Mouse (Mus musculus): ENCODE data around the gene Ugt2a1. TPM values are rescaled to one million over a fixed set of nuclear protein-coding genes. Genes with fewer than 3 reads are reported as not detected.
"Not testable (repeated sequence)": the region's sequence is repeated elsewhere in the genome, so short reads cannot be mapped to it uniquely, and the experiment has no call there.

Gene Ugt2a1
- polyA plus RNA-seq, 1 experiment from 2014 or later: not detected

- not testable (repeated sequence) for H3K4me2 ChIP-seq (ENCODE audit: low read length); H3K9ac ChIP-seq (ENCODE audit: low read depth, low read length); H3K9me3 ChIP-seq (replicated peaks; ENCODE audit: control insufficient read depth, low read length, poor library complexity, severe bottlenecking); H3K27me3 ChIP-seq (ENCODE audit: control insufficient read depth, insufficient read depth, low read depth, low read length); ATAC-seq; H3K4me1 ChIP-seq (ENCODE audit: control insufficient read depth, insufficient read depth, low read length); H3K36me3 ChIP-seq (ENCODE audit: control insufficient read depth, insufficient read depth, low read length); H3K4me3 ChIP-seq (ENCODE audit: low read depth, low read length); H3K27ac ChIP-seq (ENCODE audit: low read length)
- 92% methylated on average over 1 of the region's 1 CpGs for WGBS
Observed at GRCm38 (mm10) chr5:87486706-87487105, 4.0 kb downstream of the Ugt2a1 start, which contains the start of gene Gm43638. Gene Gm43638, minus strand, starts transcription at chr5:87486806.

GRCm38 (mm10) chr5:87482160-87482559 is 8.5 kb downstream of the Ugt2a1 start, which contains the start of gene Ugt2a2:
Gene Ugt2a2, minus strand, starts transcription at chr5:87482260.
- WGBS: 82% methylated on average over 5 of the region's 5 CpGs
- no peak within 1 kb of the TSS for H3K9ac ChIP-seq (ENCODE audit: low read depth, low read length)
- H3K36me3 ChIP-seq (ENCODE audit: control insufficient read depth, insufficient read depth, low read length): no peaks in the 10 kb centered on the region
- no peaks in the 10 kb centered on the region for H3K9me3 ChIP-seq (replicated peaks; ENCODE audit: control insufficient read depth, low read length, poor library complexity, severe bottlenecking)
- H3K4me3 ChIP-seq (ENCODE audit: low read depth, low read length): no peak within 1 kb of the TSS
- no peaks in the 10 kb centered on the region for H3K4me1 ChIP-seq (ENCODE audit: control insufficient read depth, insufficient read depth, low read length)
- ATAC-seq: no peak
- no peak within 1 kb of the TSS for H3K27ac ChIP-seq (ENCODE audit: low read length)
- H3K27me3 ChIP-seq (ENCODE audit: control insufficient read depth, insufficient read depth, low read depth, low read length): no peaks in the 10 kb centered on the region
- no peak within 1 kb of the TSS for H3K4me2 ChIP-seq (ENCODE audit: low read length)

GRCm38 (mm10) chr5:87458810-87459209 is 31.9 kb downstream of the Ugt2a1 start:
- H3K27ac ChIP-seq (ENCODE audit: low read length): no peak overlapping the region
- 7% methylated on average over 1 of the region's 1 CpGs for WGBS

GRCm38 (mm10) chr5:87457701-87458100 is 33.0 kb downstream of the Ugt2a1 start:
- H3K36me3 ChIP-seq (ENCODE audit: control insufficient read depth, insufficient read depth, low read length): no peaks in the 10 kb centered on the region
- no peak for ATAC-seq
- no peak overlapping the region for H3K4me2 ChIP-seq (ENCODE audit: low read length)

More at GRCm38 (mm10) chr5:87458810-87459209, 31.9 kb downstream of the Ugt2a1 start:
- Histone ChIP-seq H3K4me1 (ENCODE audit: control insufficient read depth, insufficient read depth, low read length) (no peaks in the 10 kb centered on the region), H3K4me2 (ENCODE audit: low read length) (no peak overlapping the region), H3K4me3 (ENCODE audit: low read depth, low read length) (no peak overlapping the region), H3K27me3 (ENCODE audit: control insufficient read depth, insufficient read depth, low read depth, low read length) (no peaks in the 10 kb centered on the region), H3K36me3 (ENCODE audit: control insufficient read depth, insufficient read depth, low read length) (no peaks in the 10 kb centered on the region), H3K9ac (ENCODE audit: low read depth, low read length) (no peak overlapping the region), H3K9me3 (replicated peaks; ENCODE audit: control insufficient read depth, low read length, poor library complexity, severe bottlenecking) (no peaks in the 10 kb centered on the region)
- ATAC-seq: no peak

GRCm38 (mm10) chr5:87456216-87456850 is 34.3 kb downstream of the Ugt2a1 start:
- H3K4me3 ChIP-seq (ENCODE audit: low read depth, low read length): no peak overlapping the region
- 97% methylated on average over 3 of the region's 3 CpGs for WGBS
- no peak for ATAC-seq

More at GRCm38 (mm10) chr5:87457701-87458100, 33.0 kb downstream of the Ugt2a1 start:
- H3K4me1 ChIP-seq (ENCODE audit: control insufficient read depth, insufficient read depth, low read length): no peaks in the 10 kb centered on the region
- H3K27me3 ChIP-seq (ENCODE audit: control insufficient read depth, insufficient read depth, low read depth, low read length): no peaks in the 10 kb centered on the region
- no peak overlapping the region for H3K27ac ChIP-seq (ENCODE audit: low read length)
- no peaks in the 10 kb centered on the region for H3K9me3 ChIP-seq (replicated peaks; ENCODE audit: control insufficient read depth, low read length, poor library complexity, severe bottlenecking)
- H3K9ac ChIP-seq (ENCODE audit: low read depth, low read length): no peak overlapping the region
- H3K4me3 ChIP-seq (ENCODE audit: low read depth, low read length): no peak overlapping the region

GRCm38 (mm10) chr5:87455519-87455918 is 35.2 kb downstream of the Ugt2a1 start:
- Histone ChIP-seq H3K4me3 (ENCODE audit: low read depth, low read length) (no peak overlapping the region), H3K27ac (ENCODE audit: low read length) (no peak overlapping the region), H3K36me3 (ENCODE audit: control insufficient read depth, insufficient read depth, low read length) (no peaks in the 10 kb centered on the region), H3K27me3 (ENCODE audit: control insufficient read depth, insufficient read depth, low read depth, low read length) (no peaks in the 10 kb centered on the region), H3K4me2 (ENCODE audit: low read length) (no peak overlapping the region), H3K9me3 (replicated peaks; ENCODE audit: control insufficient read depth, low read length, poor library complexity, severe bottlenecking) (no peaks in the 10 kb centered on the region), H3K9ac (ENCODE audit: low read depth, low read length) (no peak overlapping the region), H3K4me1 (ENCODE audit: control insufficient read depth, insufficient read depth, low read length) (no peaks in the 10 kb centered on the region)
- ATAC-seq: no peak

More at GRCm38 (mm10) chr5:87456216-87456850, 34.3 kb downstream of the Ugt2a1 start:
- Histone ChIP-seq H3K9me3 (replicated peaks; ENCODE audit: control insufficient read depth, low read length, poor library complexity, severe bottlenecking) (no peaks in the 10 kb centered on the region), H3K27ac (ENCODE audit: low read length) (no peak overlapping the region), H3K27me3 (ENCODE audit: control insufficient read depth, insufficient read depth, low read depth, low read length) (no peaks in the 10 kb centered on the region), H3K4me2 (ENCODE audit: low read length) (no peak overlapping the region), H3K36me3 (ENCODE audit: control insufficient read depth, insufficient read depth, low read length) (no peaks in the 10 kb centered on the region), H3K4me1 (ENCODE audit: control insufficient read depth, insufficient read depth, low read length) (no peaks in the 10 kb centered on the region), H3K9ac (ENCODE audit: low read depth, low read length) (no peak overlapping the region)

- H3K9ac ChIP-seq (ENCODE audit: low read depth, low read length); H3K9me3 ChIP-seq (replicated peaks; ENCODE audit: control insufficient read depth, low read length, poor library complexity, severe bottlenecking); H3K4me1 ChIP-seq (ENCODE audit: control insufficient read depth, insufficient read depth, low read length); ATAC-seq; H3K4me2 ChIP-seq (ENCODE audit: low read length); H3K4me3 ChIP-seq (ENCODE audit: low read depth, low read length); H3K27ac ChIP-seq (ENCODE audit: low read length); H3K27me3 ChIP-seq (ENCODE audit: control insufficient read depth, insufficient read depth, low read depth, low read length); H3K36me3 ChIP-seq (ENCODE audit: control insufficient read depth, insufficient read depth, low read length): not testable (repeated sequence)
- 73% methylated on average over 2 of the region's 5 CpGs for WGBS
Observed at GRCm38 (mm10) chr5:87452514-87452913, 38.2 kb downstream of the Ugt2a1 start.

- ATAC-seq: no peak
- no peaks in the 10 kb centered on the region for H3K9me3 ChIP-seq (replicated peaks; ENCODE audit: control insufficient read depth, low read length, poor library complexity, severe bottlenecking)
- no peak overlapping the region for H3K9ac ChIP-seq (ENCODE audit: low read depth, low read length)
- no peak overlapping the region for H3K27ac ChIP-seq (ENCODE audit: low read length)
- no peak overlapping the region for H3K4me2 ChIP-seq (ENCODE audit: low read length)
- H3K27me3 ChIP-seq (ENCODE audit: control insufficient read depth, insufficient read depth, low read depth, low read length): no peaks in the 10 kb centered on the region
- no peaks in the 10 kb centered on the region for H3K4me1 ChIP-seq (ENCODE audit: control insufficient read depth, insufficient read depth, low read length)
- H3K4me3 ChIP-seq (ENCODE audit: low read depth, low read length): no peak overlapping the region
- no peaks in the 10 kb centered on the region for H3K36me3 ChIP-seq (ENCODE audit: control insufficient read depth, insufficient read depth, low read length)
- 46% methylated on average over 3 of the region's 3 CpGs for WGBS
Observed at GRCm38 (mm10) chr5:87436264-87436663, 54.4 kb downstream of the Ugt2a1 start.

- WGBS: 88% methylated on average over 3 of the region's 3 CpGs
- no peak for ATAC-seq
- no peaks in the 10 kb centered on the region for H3K27me3 ChIP-seq (ENCODE audit: control insufficient read depth, insufficient read depth, low read depth, low read length)
- no peak overlapping the region for H3K4me3 ChIP-seq (ENCODE audit: low read depth, low read length)
- no peak overlapping the region for H3K4me2 ChIP-seq (ENCODE audit: low read length)
- no peaks in the 10 kb centered on the region for H3K9me3 ChIP-seq (replicated peaks; ENCODE audit: control insufficient read depth, low read length, poor library complexity, severe bottlenecking)
- no peak overlapping the region for H3K9ac ChIP-seq (ENCODE audit: low read depth, low read length)
- H3K36me3 ChIP-seq (ENCODE audit: control insufficient read depth, insufficient read depth, low read length): no peaks in the 10 kb centered on the region
- no peak overlapping the region for H3K27ac ChIP-seq (ENCODE audit: low read length)
- no peaks in the 10 kb centered on the region for H3K4me1 ChIP-seq (ENCODE audit: control insufficient read depth, insufficient read depth, low read length)
Observed at GRCm38 (mm10) chr5:87425676-87426075, 65.0 kb downstream of the Ugt2a1 start.
